Mouse (Mus musculus): ENCODE results near the gene Primpol.

GRCm38 (mm10) chr8:46606930-46607329 is 10.1 kb downstream of the Primpol start:
- TF ChIP-seq CTCF (IDR thresholded peaks at IDR 0.05; ENCODE audit: borderline replicate concordance, control insufficient read depth, extremely low read depth, insufficient read depth, low read length, poor library complexity) (no peak), POLR2A (IDR thresholded peaks at IDR 0.05; ENCODE audit: control insufficient read depth, extremely low read depth, insufficient read depth, low read length, poor library complexity) (no peak)
